Mouse (Mus musculus): Measurements from ENCODE around the gene Haao.

- no peak for TF ChIP-seq POLR2A (IDR thresholded peaks at IDR 0.05; ENCODE audit: insufficient read length, low read depth)
- no peak for TF ChIP-seq E2F4 (IDR thresholded peaks at IDR 0.05; ENCODE audit: insufficient read depth)
- TF ChIP-seq REST (IDR thresholded peaks at IDR 0.05; ENCODE audit: insufficient read depth, insufficient read length), result no peak
- no peak for TF ChIP-seq POLR2AphosphoS2 (IDR thresholded peaks at IDR 0.05; ENCODE audit: insufficient read length, low read depth)
- no peak for TF ChIP-seq MAX (IDR thresholded peaks at IDR 0.05; ENCODE audit: low read depth)
- no peak for TF ChIP-seq MYOD1 (IDR thresholded peaks at IDR 0.05; ENCODE audit: control insufficient read depth in 1 of 3, insufficient read length in 2 of 3, low read depth in 2 of 3)
- no peak for TF ChIP-seq USF1 (IDR thresholded peaks at IDR 0.05; ENCODE audit: low read depth)
- no peak for TF ChIP-seq MYOG (IDR thresholded peaks at IDR 0.05; ENCODE audit: control insufficient read depth in 1 of 3, insufficient read depth in 1 of 3, insufficient read length in 2 of 3, low read depth in 2 of 3)
- TF ChIP-seq CEBPB (IDR thresholded peaks at IDR 0.05; ENCODE audit: insufficient read depth, poor library complexity, severe bottlenecking), result no peak
- TF ChIP-seq TCF12 (IDR thresholded peaks at IDR 0.05; ENCODE audit: insufficient read depth, poor library complexity, severe bottlenecking), result no peak
- no peak for TF ChIP-seq SRF (IDR thresholded peaks at IDR 0.05; ENCODE audit: control insufficient read depth, insufficient read length, low read depth)
- TF ChIP-seq TCF3 (IDR thresholded peaks at IDR 0.05; ENCODE audit: insufficient read length, low read depth), result no peak
These were observed 2.7 kb upstream of the Haao start for GRCm38 (mm10) chr17:83850458-83850857.
